18 mouse cellular contexts compared by ENCODE assay signal in the genomic region with DNA sequence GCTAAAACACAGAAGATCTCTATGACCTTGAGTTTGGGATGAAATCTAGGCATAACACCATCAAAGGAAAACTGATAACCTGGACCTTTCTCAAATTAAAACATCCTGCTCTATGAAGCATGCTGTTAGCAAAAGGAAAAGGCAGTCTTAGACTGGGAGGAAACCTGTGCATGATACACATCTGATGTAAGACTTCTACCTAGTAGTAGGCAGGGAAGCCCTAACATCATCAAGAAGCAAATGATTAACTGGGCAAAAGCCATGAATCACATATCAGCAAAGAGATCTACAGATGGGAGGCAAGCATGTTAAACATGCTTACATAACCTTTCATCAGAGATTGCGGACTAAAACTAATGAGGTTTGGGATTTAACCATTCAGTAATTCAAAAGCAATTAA.
"Had no signal": no experiment of that assay in that cellular context is flagged by ENCODE, and none has a peak within 500 bp of the region (broad histone marks: within the 10 kb centered on the region; RNA-seq: fewer than 3 reads in every experiment).

No protein-coding gene starts in this region.

- H3K27me3 ChIP-seq: liver, embryonic 15.5 days; megakaryocyte, embryonic 14.5 days; neural tube, embryonic 12.5 days had no signal

- H3K4me3 ChIP-seq: liver, embryonic 15.5 days; megakaryocyte, embryonic 14.5 days; midbrain, embryonic 13.5 days; midbrain, embryonic 15.5 days; neural tube, embryonic 12.5 days had no signal

- DNase-seq: liver, postnatal 0 days; lung, adult 2 months; retina, postnatal 1 day; right cerebral cortex, adult 18-20 months; right cerebral cortex, postnatal 25 days; right cerebral cortex, postnatal 4 days; spleen, adult 18-20 months; thymus, adult 18-20 months; thymus, postnatal 14 days; thymus, postnatal 36 days had no signal

- H3K4me1 ChIP-seq: liver, embryonic 15.5 days; megakaryocyte, embryonic 14.5 days; midbrain, embryonic 15.5 days had no signal

- H3K4me2 ChIP-seq: liver, embryonic 15.5 days; midbrain, embryonic 11.5 days; midbrain, embryonic 13.5 days; midbrain, embryonic 15.5 days; neural tube, embryonic 12.5 days had no signal

- H3K36me3 ChIP-seq: liver, embryonic 15.5 days; midbrain, embryonic 13.5 days; midbrain, embryonic 15.5 days; neural tube, embryonic 12.5 days had no signal

- H3K9me3 ChIP-seq: liver, embryonic 15.5 days; megakaryocyte, embryonic 14.5 days; midbrain, embryonic 13.5 days; midbrain, embryonic 15.5 days; neural tube, embryonic 12.5 days had no signal

- H3K9ac ChIP-seq: liver, embryonic 15.5 days; liver, postnatal 0 days; midbrain, embryonic 13.5 days; midbrain, embryonic 15.5 days; neural tube, embryonic 12.5 days had no signal

- ATAC-seq: liver, postnatal 0 days; lung, postnatal 0 days; midbrain, embryonic 13.5 days; midbrain, embryonic 15.5 days had no signal

- H3K27ac ChIP-seq: liver, embryonic 15.5 days; macrophage; midbrain, embryonic 13.5 days; midbrain, embryonic 15.5 days; neural tube, embryonic 12.5 days had no signal
